In the genomic region with DNA sequence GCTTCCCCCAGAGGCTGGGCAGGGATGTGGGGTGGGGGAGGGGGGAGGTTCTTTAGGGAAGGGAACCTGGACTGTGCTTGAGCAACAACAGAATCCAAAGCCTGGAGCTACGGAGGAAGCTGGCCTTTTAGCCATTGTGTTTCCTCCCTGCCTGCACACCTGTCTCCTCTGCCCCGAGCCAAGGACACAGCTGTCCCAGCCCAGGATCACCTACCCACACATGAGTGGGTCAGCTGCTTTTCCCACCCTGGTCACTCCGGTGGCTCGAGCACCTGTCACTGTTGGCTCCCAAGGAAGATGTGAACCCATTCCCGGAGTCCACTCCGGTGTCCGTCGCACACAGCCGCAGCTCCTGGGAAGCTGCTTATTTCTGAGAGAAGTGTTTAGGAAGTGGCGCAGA, we compare ENCODE assay signal across 22 mouse cellular contexts. TPM values are rescaled to one million over a fixed set of nuclear protein-coding genes. Genes with fewer than 3 reads are reported as not detected.
DNase-seq lines count a peak whose midpoint lies in the region; ATAC-seq lines count a peak whose summit lies in the region.
"Had no signal": no experiment of that assay in that cellular context is flagged by ENCODE, and none has a peak within 500 bp of the region (broad histone marks: within the 10 kb centered on the region; RNA-seq: fewer than 3 reads in every experiment).

No protein-coding gene starts in this region.

- no peaks in the 10 kb centered on the region for H3K9me3 ChIP-seq in heart, embryonic 10.5 days
- no peaks in the 10 kb centered on the region for H3K9me3 ChIP-seq in midbrain, embryonic 11.5 days (ENCODE audit: control insufficient read depth, low read length)
- no peaks in the 10 kb centered on the region for H3K9me3 ChIP-seq in midbrain, embryonic 16.5 days (replicated peaks; ENCODE audit: control insufficient read depth, low read length, poor library complexity, severe bottlenecking)
- H3K9me3 ChIP-seq: forebrain, embryonic 12.5 days; hindbrain, embryonic 12.5 days had no signal

- 92% methylated on average over 10 of the region's 10 CpGs for WGBS in heart, embryonic 10.5 days
- 88% methylated on average over 10 of the region's 10 CpGs for WGBS in midbrain, embryonic 11.5 days
- WGBS in midbrain, embryonic 16.5 days, result 93% methylated on average over 10 of the region's 10 CpGs

- no peak overlapping the region for H3K9ac ChIP-seq in midbrain, embryonic 11.5 days (ENCODE audit: low read length)
- no peak overlapping the region for H3K9ac ChIP-seq in midbrain, embryonic 16.5 days (ENCODE audit: low read depth, low read length)
- H3K9ac ChIP-seq: forebrain, embryonic 12.5 days; hindbrain, embryonic 12.5 days had no signal

- H3K27me3 ChIP-seq in heart, embryonic 10.5 days (ENCODE audit: insufficient read depth, poor library complexity, severe bottlenecking), result no peaks in the 10 kb centered on the region
- no peaks in the 10 kb centered on the region for H3K27me3 ChIP-seq in midbrain, embryonic 11.5 days (ENCODE audit: control insufficient read depth, insufficient read depth, low read length)
- H3K27me3 ChIP-seq in midbrain, embryonic 16.5 days (ENCODE audit: control insufficient read depth, insufficient read depth, low read depth, low read length), result no peaks in the 10 kb centered on the region
- H3K27me3 ChIP-seq: forebrain, embryonic 12.5 days; hindbrain, embryonic 12.5 days; Patski had no signal

- H3K36me3 ChIP-seq in heart, embryonic 10.5 days, result peaks cover 48% of the 10 kb centered on the region
- no peaks in the 10 kb centered on the region; the same call in 1 of the 2 replicates for H3K36me3 ChIP-seq in midbrain, embryonic 11.5 days (ENCODE audit: control insufficient read depth, insufficient read depth, low read length)
- no peaks in the 10 kb centered on the region for H3K36me3 ChIP-seq in midbrain, embryonic 16.5 days (ENCODE audit: control insufficient read depth, insufficient read depth, low read length)

- ATAC-seq in midbrain, embryonic 11.5 days (ENCODE audit: low FRiP score), result no peak
- no peak for ATAC-seq in midbrain, embryonic 16.5 days
- ATAC-seq: forebrain, embryonic 16.5 days; hindbrain, embryonic 16.5 days; inflammation-experienced regulatory T-cells, adult 6 months; intestine, postnatal 0 days; Patski had no signal

- DNase-seq in gastrocnemius, adult 18-20 months (ENCODE audit: low spot score), result peak; percentile 19
- no peak for DNase-seq in gastrocnemius, adult 8-10 months (ENCODE audit: low spot score in 2 of 2)
- DNase-seq in heart, embryonic 10.5 days (ENCODE audit: low spot score), result no peak
- DNase-seq in heart, adult 8-10 months (ENCODE audit: low spot score), result no peak
- peak; percentile 33 for DNase-seq in midbrain, embryonic 11.5 days (ENCODE audit: low spot score, missing footprints)
- no peak for DNase-seq in thymus, adult 18-20 months
- DNase-seq: adrenal gland, adult 2 months; adrenal gland, postnatal 25 days; cerebellum, adult 18-20 months; cerebellum, adult 9-11 months; cerebellum, postnatal 36 days; heart, postnatal 4 days had no signal

- no peak overlapping the region for H3K4me2 ChIP-seq in midbrain, embryonic 11.5 days
- no peak overlapping the region for H3K4me2 ChIP-seq in midbrain, embryonic 16.5 days (ENCODE audit: low read length)
- H3K4me2 ChIP-seq: forebrain, embryonic 12.5 days; heart, embryonic 11.5 days; hindbrain, embryonic 12.5 days had no signal

- peak overlapping the region; percentile 18 for H3K27ac ChIP-seq in heart, embryonic 10.5 days
- no peak overlapping the region for H3K27ac ChIP-seq in midbrain, embryonic 11.5 days (ENCODE audit: low read depth, low read length)
- H3K27ac ChIP-seq in midbrain, embryonic 16.5 days (ENCODE audit: low read length), result no peak overlapping the region
- H3K27ac ChIP-seq: forebrain, embryonic 12.5 days; hindbrain, embryonic 12.5 days had no signal

- no peak overlapping the region for H3K4me3 ChIP-seq in heart, embryonic 10.5 days
- H3K4me3 ChIP-seq in midbrain, embryonic 11.5 days (ENCODE audit: low read depth, low read length), result no peak overlapping the region
- H3K4me3 ChIP-seq in midbrain, embryonic 16.5 days (ENCODE audit: low read depth, low read length), result no peak overlapping the region
- H3K4me3 ChIP-seq: forebrain, embryonic 12.5 days; hindbrain, embryonic 12.5 days had no signal

- H3K4me1 ChIP-seq in heart, embryonic 10.5 days, result peaks cover 66% of the 10 kb centered on the region
- no peaks in the 10 kb centered on the region for H3K4me1 ChIP-seq in midbrain, embryonic 11.5 days (ENCODE audit: control insufficient read depth, insufficient read depth, low read length)
- peaks cover 3% of the 10 kb centered on the region; the same call in 1 of the 2 replicates for H3K4me1 ChIP-seq in midbrain, embryonic 16.5 days (ENCODE audit: control insufficient read depth, insufficient read depth, low read length)

RNA-seq across cellular contexts. Expression of a gene that starts 7.3 kb away (rescaled TPM):
- total RNA-seq in gastrocnemius, adult 18-20 months (2021), result 1 to 10 TPM; 2.9 to 3.3 TPM
- 1 to 10 TPM; 1.3 to 3.7 (median 2.3) TPM for total RNA-seq in gastrocnemius, adult 8-10 months (2022)
- 92.8 and 96.1 TPM in 2 replicates for polyA plus RNA-seq in heart, embryonic 10.5 days (2016; fragmentation: Nextera tagmentation; extraction: Ambion mirVana)
- total RNA-seq in heart, adult 8-10 months (2022), result 1 to 10 TPM; 2.2 to 4.2 (median 2.9) TPM
- 65.0 and 65.7 TPM in 2 replicates for polyA plus RNA-seq in midbrain, embryonic 11.5 days (2014; fragmentation: Nextera tagmentation; extraction: Ambion mirVana)
- polyA plus RNA-seq in midbrain, embryonic 16.5 days (2015; fragmentation: Nextera tagmentation; extraction: Ambion mirVana), result 27.0 and 28.3 TPM in 2 replicates
- total RNA-seq: granulocyte monocyte progenitor cell, adult 5-6 weeks had no signal

RNA-seq across cellular contexts. Expression of a gene that starts 17.0 kb away (rescaled TPM):
- 10 to 100 TPM; 18.0 to 23.5 TPM for total RNA-seq in gastrocnemius, adult 18-20 months (2021)
- total RNA-seq in gastrocnemius, adult 8-10 months (2022), result 10 to 100 TPM; 16.0 to 20.5 (median 18.3) TPM
- 76.5 and 83.8 TPM in 2 replicates for polyA plus RNA-seq in heart, embryonic 10.5 days (2016; fragmentation: Nextera tagmentation; extraction: Ambion mirVana)
- 10 to 100 TPM; 27.1 to 36.7 (median 34.4) TPM for total RNA-seq in heart, adult 8-10 months (2022)
- 64.6 and 64.7 TPM in 2 replicates for polyA plus RNA-seq in midbrain, embryonic 11.5 days (2014; fragmentation: Nextera tagmentation; extraction: Ambion mirVana)
- 63.9 and 68.0 TPM in 2 replicates for polyA plus RNA-seq in midbrain, embryonic 16.5 days (2015; fragmentation: Nextera tagmentation; extraction: Ambion mirVana)

Comparison
In these comparisons a context has a peak if more than half of its experiments do, and no peak if none do; other contexts are left out.
1. DNase-seq: peak in gastrocnemius, adult 18-20 months (single experiment) and midbrain, embryonic 11.5 days (single experiment); none in gastrocnemius, adult 8-10 months (0 of 2), heart, embryonic 10.5 days (single experiment), heart, adult 8-10 months (single experiment) and thymus, adult 18-20 months (0 of 2).